Mouse (Mus musculus) hindbrain, postnatal 0 days (tissue): ENCODE data around the gene Sh3rf3. TPM values are rescaled to one million over a fixed set of nuclear protein-coding genes. Genes with fewer than 3 reads are reported as not detected.

Experiments
- ATAC-seq: fragments of 200-750 bp; cut with Nextera tagmentation; 2 replicates; pipeline ENCODE4 v1.8.0; 2017; ENCODE audit warnings: mild to moderate bottlenecking, moderate TSS enrichment, moderate library complexity
- DNase-seq: peaks from one replicate; pipeline ENCODE4 v3.0.0-alpha.2; 2015; ENCODE audit warnings: low spot score
- H3K27ac ChIP-seq: fragments of 300-500 bp; sonication (generic); 2 replicates; pipeline ENCODE4 v1.5.1; 2014; ENCODE audit warnings: mild to moderate bottlenecking
- H3K27me3 ChIP-seq: fragments of 300-500 bp; sonication (generic); 2 replicates; pipeline ENCODE4 v1.6.1; 2014; ENCODE audit warnings: low read length, mixed read lengths; ENCODE audit not compliant: insufficient read depth
- H3K36me3 ChIP-seq: fragments of 300-500 bp; sonication (generic); 2 replicates; pipeline ENCODE4 v1.6.1; 2014; ENCODE audit warnings: low read length, mixed read lengths; ENCODE audit not compliant: insufficient read depth
- H3K4me1 ChIP-seq: fragments of 300-500 bp; sonication (generic); 2 replicates; pipeline ENCODE4 v1.6.1; 2014; ENCODE audit warnings: antibody characterized with exemption, low read length, mixed read lengths; ENCODE audit not compliant: insufficient read depth
- H3K4me2 ChIP-seq: fragments of 300-500 bp; sonication (generic); 2 replicates; pipeline ENCODE4 v1.6.1; 2014; ENCODE audit warnings: low read depth, mild to moderate bottlenecking, low read length, moderate library complexity, mixed read lengths
- H3K4me3 ChIP-seq: fragments of 300-500 bp; sonication (generic); 2 replicates; pipeline ENCODE4 v1.5.1; 2014; ENCODE audit warnings: low read length
- H3K9ac ChIP-seq: fragments of 300-500 bp; sonication (generic); replicated peaks from 2 replicates; pipeline ENCODE4 v1.6.1; 2014; ENCODE audit warnings: mild to moderate bottlenecking, low read length, moderate library complexity, mixed read lengths
- H3K9me3 ChIP-seq: fragments of 300-500 bp; sonication (generic); 2 replicates; pipeline ENCODE4 v1.6.1; 2016; ENCODE audit warnings: low read length, mixed read lengths
- CTCF ChIP-seq: IDR thresholded peaks from 2 replicates; pipeline ENCODE4 v1.5.1; 2016; ENCODE audit warnings: antibody characterized with exemption, control low read depth, low read depth
- WGBS: fragments of 180-500 bp; shearing (Covaris S2); extraction: QIAGEN DNeasy Blood & Tissue Kit; methylation state at CpG from one replicate; pipeline ENCODE4 v1.1.7; 2014; 5-methylcytosine and 5-hydroxymethylcytosine counted together
- polyA plus RNA-seq: library from polyadenylated mRNA; unstranded; fragments of >200 nt; fragmentation: Nextera tagmentation; extraction: Ambion mirVana; gene quantifications from 2 replicates; pipeline ENCODE4 v1.2.1, GENCODE M21; 2015
- total RNA-seq: library from RNA; depleted of rRNA; stranded (reverse); fragments of >200 nt; gene quantifications from 2 replicates; pipeline ENCODE4 v1.2.3, GENCODE M21; 2014

Sh3rf3 gene
- total and polyA plus RNA-seq, 2 experiments from 2014 or later, result 2.2 to 23.8 TPM

GRCm38 (mm10) chr10:58928952-58929442 lies 115.8 kb downstream of the Sh3rf3 start:
- H3K4me3 ChIP-seq, result no peak overlapping the region
- no peaks in the 10 kb centered on the region for H3K27me3 ChIP-seq
- WGBS, result 24% methylated on average over 5 of the region's 5 CpGs
- no peak overlapping the region for H3K27ac ChIP-seq
- ATAC-seq (peak; percentile 87), DNase-seq (peak; percentile 57)
- no peak overlapping the region for H3K9ac ChIP-seq
- H3K4me1 ChIP-seq, result peaks cover 10% of the 10 kb centered on the region; the same call in 1 of the 2 replicates
- TF ChIP-seq CTCF, result no peak
- H3K4me2 ChIP-seq, result no peak overlapping the region
- no peaks in the 10 kb centered on the region for H3K9me3 ChIP-seq
- H3K36me3 ChIP-seq, result no peaks in the 10 kb centered on the region

GRCm38 (mm10) chr10:58932151-58932773 lies 119.1 kb downstream of the Sh3rf3 start:
- Histone ChIP-seq H3K27me3 (no peaks in the 10 kb centered on the region), H3K9ac (no peak overlapping the region), H3K27ac (no peak overlapping the region), H3K9me3 (no peaks in the 10 kb centered on the region), H3K4me1 (peaks cover 20% of the 10 kb centered on the region), H3K4me2 (peak overlapping the region; percentile 51), H3K36me3 (no peaks in the 10 kb centered on the region), H3K4me3 (peak overlapping the region; percentile 0; the same call in 1 of the 2 replicates)
- no peak for TF ChIP-seq CTCF
- ATAC-seq (peak; percentile 44), DNase-seq (peak; percentile 57)
- WGBS, result 17% methylated on average over 22 of the region's 22 CpGs

GRCm38 (mm10) chr10:58935606-58936005 lies 122.4 kb downstream of the Sh3rf3 start:
- Histone ChIP-seq H3K27ac (no peak overlapping the region), H3K9me3 (no peaks in the 10 kb centered on the region), H3K9ac (no peak overlapping the region), H3K4me1 (peaks cover 22% of the 10 kb centered on the region), H3K36me3 (no peaks in the 10 kb centered on the region), H3K4me2 (no peak overlapping the region), H3K27me3 (no peaks in the 10 kb centered on the region), H3K4me3 (no peak overlapping the region)
- no peak for TF ChIP-seq CTCF
- 34% methylated on average over 6 of the region's 6 CpGs for WGBS
- ATAC-seq, result no peak
- no peak for DNase-seq

GRCm38 (mm10) chr10:58936441-58936860 lies 123.3 kb downstream of the Sh3rf3 start:
- DNase-seq, result peak; percentile 20
- no peak overlapping the region for H3K4me3 ChIP-seq
- ATAC-seq, result no peak
- 30% methylated on average over 9 of the region's 9 CpGs for WGBS
- H3K27ac ChIP-seq, result no peak overlapping the region
- H3K36me3 ChIP-seq, result no peaks in the 10 kb centered on the region
- no peaks in the 10 kb centered on the region for H3K27me3 ChIP-seq
- H3K9ac ChIP-seq, result no peak overlapping the region
- no peaks in the 10 kb centered on the region for H3K9me3 ChIP-seq
- TF ChIP-seq CTCF, result no peak
- no peak overlapping the region for H3K4me2 ChIP-seq
- peaks cover 22% of the 10 kb centered on the region for H3K4me1 ChIP-seq

- peak; percentile 39 for DNase-seq
- 28% methylated on average over 3 of the region's 3 CpGs for whole genome bisulfite sequencing
- no peaks in the 10 kb centered on the region for H3K27me3 ChIP-seq
Observed at GRCm38 (mm10) chr10:58937521-58937920, 124.4 kb downstream of the Sh3rf3 start.

GRCm38 (mm10) chr10:58942819-58943218 lies 129.7 kb downstream of the Sh3rf3 start:
- 79% methylated on average over 3 of the region's 3 CpGs for WGBS
- no peak overlapping the region for H3K4me2 ChIP-seq
- no peaks in the 10 kb centered on the region for H3K36me3 ChIP-seq
- H3K27ac ChIP-seq, result no peak overlapping the region
- ATAC-seq, result no peak
- H3K27me3 ChIP-seq, result no peaks in the 10 kb centered on the region
- H3K9ac ChIP-seq, result no peak overlapping the region
- TF ChIP-seq CTCF, result no peak
- no peaks in the 10 kb centered on the region for H3K9me3 ChIP-seq
- 0 out of 2 replicates have a peak, but pooled peaks cover under 1% of the 10 kb centered on the region for H3K4me1 ChIP-seq
- no peak overlapping the region for H3K4me3 ChIP-seq
- DNase-seq, result no peak

More at GRCm38 (mm10) chr10:58937521-58937920, 124.4 kb downstream of the Sh3rf3 start:
- H3K9ac ChIP-seq, result no peak overlapping the region
- no peak overlapping the region for H3K4me3 ChIP-seq
- H3K9me3 ChIP-seq, result no peaks in the 10 kb centered on the region
- H3K27ac ChIP-seq, result no peak overlapping the region
- no peak for ATAC-seq
- H3K36me3 ChIP-seq, result no peaks in the 10 kb centered on the region
- peaks cover 16% of the 10 kb centered on the region for H3K4me1 ChIP-seq
- no peak for TF ChIP-seq CTCF
- no peak overlapping the region for H3K4me2 ChIP-seq
